Mouse (Mus musculus): ENCODE data around the gene Pign. TPM values are rescaled to one million over a fixed set of nuclear protein-coding genes. Genes with fewer than 3 reads are reported as not detected.

Gene Pign
- polyA plus RNA-seq (2016; fragmentation: Nextera tagmentation; extraction: Ambion mirVana): 18.1 and 20.6 TPM in 2 replicates

DNA sequence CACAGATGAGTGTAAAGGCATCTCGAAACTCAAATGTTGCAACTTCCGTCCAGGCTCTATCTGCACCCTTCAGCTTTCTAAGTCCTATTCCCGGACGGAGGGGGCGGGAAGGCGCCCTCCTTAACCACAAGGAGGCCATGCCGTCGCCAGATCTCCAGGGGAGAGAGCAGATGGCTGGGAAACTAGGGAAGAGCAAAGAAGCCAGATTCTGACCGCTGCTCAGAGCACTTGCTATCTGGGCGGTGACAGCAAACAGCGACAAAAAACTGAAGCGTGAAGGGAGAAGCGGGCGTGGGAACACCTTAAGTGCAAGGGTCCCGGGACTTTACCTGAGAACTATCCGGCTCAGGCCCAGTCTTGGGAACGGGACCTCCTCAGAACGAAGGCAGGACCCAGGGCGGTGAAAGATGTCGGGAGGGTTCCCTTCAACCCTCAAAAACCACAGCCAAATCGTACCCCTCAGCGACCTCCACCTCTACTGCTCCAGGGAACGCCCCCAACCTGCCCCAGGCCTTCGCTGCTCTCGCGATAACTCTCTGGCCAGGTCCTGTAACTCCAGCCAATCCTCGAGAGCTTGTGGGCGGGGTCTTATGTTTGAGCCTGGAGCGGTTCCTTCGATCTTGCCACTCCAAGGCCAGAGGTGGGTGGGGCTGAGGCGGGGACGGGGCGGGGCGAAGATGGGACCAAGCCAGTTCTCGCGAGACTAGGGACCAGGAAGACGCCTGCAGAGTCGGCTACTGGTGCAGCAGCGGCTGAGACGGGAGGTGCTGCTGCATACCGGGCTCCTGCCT lies at the start of gene Pign, which contains the start of gene Relch:
Gene Pign, minus strand, starts transcription at position 507 of the 791 bp plus-strand sequence.
Gene Relch, plus strand, starts transcription at position 691 of the 791 bp plus-strand sequence.
- H3K27ac ChIP-seq: peak within 1 kb of the TSS; percentile 83
- peak within 1 kb of the TSS; percentile 87 for H3K4me2 ChIP-seq (replicated peaks)
- WGBS: under 1% methylated on average over 41 of the region's 41 CpGs
- H3K9ac ChIP-seq: peak within 1 kb of the TSS; percentile 88
- H3K27me3 ChIP-seq: no peaks in the 10 kb centered on the region
- H3K36me3 ChIP-seq: no peaks in the 10 kb centered on the region
- no peaks in the 10 kb centered on the region for H3K9me3 ChIP-seq
- H3K4me1 ChIP-seq: peaks cover 9% of the 10 kb centered on the region; the same call in 1 of the 2 replicates
- peak; percentile 97 for ATAC-seq (ENCODE audit: insufficient number of reproducible peaks, insufficient read depth, low FRiP score, low TSS enrichment)
- peak within 1 kb of the TSS; percentile 94 for H3K4me3 ChIP-seq

DNA sequence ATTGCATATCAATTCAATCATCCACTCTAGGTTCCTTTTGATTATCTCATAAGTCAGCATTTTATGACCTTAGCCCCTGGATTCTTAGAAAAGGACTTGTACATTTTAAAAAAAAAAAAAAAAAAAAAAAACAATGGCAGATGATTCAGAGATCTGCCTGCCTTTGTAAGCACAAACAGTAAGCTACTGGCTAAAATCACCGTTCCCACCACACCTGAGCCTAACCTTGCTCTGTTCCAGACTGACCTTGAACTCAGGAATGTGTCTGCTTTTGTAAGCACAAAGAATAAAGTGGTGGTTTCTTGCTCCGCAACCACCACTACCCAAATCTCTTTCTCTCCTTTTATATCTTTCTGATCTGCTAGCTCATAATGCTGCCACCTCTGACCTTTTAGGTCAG lies 49.3 kb upstream of the Pign start:
- H3K36me3 ChIP-seq: peaks cover 12% of the 10 kb centered on the region
- no peaks in the 10 kb centered on the region for H3K27me3 ChIP-seq
- H3K9ac ChIP-seq: no peak overlapping the region
- no peak for ATAC-seq (ENCODE audit: insufficient number of reproducible peaks, insufficient read depth, low FRiP score, low TSS enrichment)
- H3K27ac ChIP-seq: no peak overlapping the region
- H3K4me2 ChIP-seq (replicated peaks): no peak overlapping the region
- H3K9me3 ChIP-seq: no peaks in the 10 kb centered on the region
- H3K4me1 ChIP-seq: no peaks in the 10 kb centered on the region
- H3K4me3 ChIP-seq: no peak overlapping the region
- WGBS: 92% methylated on average over 2 of the region's 2 CpGs

DNA sequence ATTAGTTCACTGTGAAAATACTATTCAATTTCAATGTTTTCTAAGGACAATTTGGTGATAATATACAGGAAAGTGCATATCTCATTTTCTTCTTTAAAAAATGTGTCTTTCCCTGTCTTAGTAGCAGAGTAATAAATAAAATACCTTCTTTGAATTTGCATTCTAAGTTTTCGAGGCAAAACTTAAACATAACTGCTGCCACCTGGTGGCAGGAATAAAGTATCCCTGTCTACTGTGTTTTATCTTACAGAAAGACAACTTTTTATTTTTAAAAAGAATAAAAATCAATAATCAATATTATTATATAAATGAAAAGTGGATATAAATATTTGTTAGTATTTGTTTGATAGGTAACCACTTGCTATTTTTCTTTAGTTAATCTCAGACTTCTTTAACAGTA lies 47.8 kb upstream of the Pign start:
- 47% methylated on average over 1 of the region's 1 CpGs for WGBS
- no peaks in the 10 kb centered on the region for H3K4me1 ChIP-seq

DNA sequence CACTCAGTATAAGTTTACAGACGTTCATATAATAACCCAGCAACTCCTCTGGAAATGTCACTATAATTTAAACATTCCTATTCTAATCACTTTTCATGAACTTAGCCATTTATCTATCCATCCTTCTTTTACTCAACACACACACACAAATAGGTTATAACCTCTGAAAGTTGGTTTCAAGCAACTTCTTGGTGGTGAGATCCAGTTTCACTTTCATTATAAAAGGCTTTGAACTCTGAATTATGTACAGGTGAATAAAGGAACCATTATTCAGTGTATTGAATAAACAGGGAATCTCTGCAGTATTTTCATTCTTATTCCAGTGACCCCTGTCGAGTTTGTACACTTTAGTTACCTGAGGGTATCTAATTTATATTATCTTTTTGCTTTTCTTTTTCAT lies 45.9 kb upstream of the Pign start:
- Histone ChIP-seq H3K4me2 (replicated peaks) (no peak overlapping the region), H3K4me1 (no peaks in the 10 kb centered on the region), H3K36me3 (peaks cover 12% of the 10 kb centered on the region), H3K27me3 (no peaks in the 10 kb centered on the region), H3K4me3 (no peak overlapping the region), H3K9ac (no peak overlapping the region), H3K27ac (no peak overlapping the region), H3K9me3 (no peaks in the 10 kb centered on the region)
- 70% methylated on average over 2 of the region's 2 CpGs for WGBS
- ATAC-seq (ENCODE audit: insufficient number of reproducible peaks, insufficient read depth, low FRiP score, low TSS enrichment): no peak

More for the DNA sequence above, 47.8 kb upstream of the Pign start:
- H3K4me2 ChIP-seq (replicated peaks): no peak overlapping the region
- H3K9me3 ChIP-seq: no peaks in the 10 kb centered on the region
- H3K9ac ChIP-seq: no peak overlapping the region
- H3K27ac ChIP-seq: no peak overlapping the region
- no peak for ATAC-seq (ENCODE audit: insufficient number of reproducible peaks, insufficient read depth, low FRiP score, low TSS enrichment)
- H3K4me3 ChIP-seq: no peak overlapping the region
- peaks cover 21% of the 10 kb centered on the region for H3K36me3 ChIP-seq
- no peaks in the 10 kb centered on the region for H3K27me3 ChIP-seq

DNA sequence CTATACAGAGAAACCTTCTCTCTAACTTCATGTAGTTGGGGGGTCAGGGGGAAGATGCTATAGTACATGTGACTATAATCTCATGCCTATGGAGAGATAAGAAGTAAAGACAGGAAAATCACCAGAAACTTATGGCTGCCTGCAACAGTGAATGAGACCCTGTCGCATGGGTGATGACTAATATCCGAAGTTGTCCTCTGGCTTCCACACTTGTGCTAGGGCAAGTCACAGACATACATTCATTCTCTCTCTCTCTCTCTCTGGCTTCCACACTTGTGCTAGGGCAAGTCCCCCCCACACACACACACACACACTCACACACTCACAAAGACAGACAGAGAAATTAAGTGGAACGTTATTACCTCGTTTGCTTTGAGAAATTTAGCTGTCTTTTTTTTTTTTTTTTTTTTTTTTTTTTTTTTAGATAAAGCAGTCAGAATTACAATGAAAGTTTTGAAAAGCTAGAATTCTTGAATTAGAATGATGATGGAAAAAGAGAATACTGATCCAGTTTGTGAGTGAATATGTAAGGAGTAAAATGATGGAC lies 37.6 kb upstream of the Pign start:
- no peak overlapping the region for H3K4me3 ChIP-seq
- no peak overlapping the region for H3K27ac ChIP-seq
- no peaks in the 10 kb centered on the region for H3K36me3 ChIP-seq
- no peaks in the 10 kb centered on the region for H3K9me3 ChIP-seq
- ATAC-seq (ENCODE audit: insufficient number of reproducible peaks, insufficient read depth, low FRiP score, low TSS enrichment): no peak
- H3K4me1 ChIP-seq: no peaks in the 10 kb centered on the region
- no peak overlapping the region for H3K9ac ChIP-seq
- H3K27me3 ChIP-seq: no peaks in the 10 kb centered on the region
- WGBS: 82% methylated on average over 4 of the region's 4 CpGs
- no peak overlapping the region for H3K4me2 ChIP-seq (replicated peaks)

DNA sequence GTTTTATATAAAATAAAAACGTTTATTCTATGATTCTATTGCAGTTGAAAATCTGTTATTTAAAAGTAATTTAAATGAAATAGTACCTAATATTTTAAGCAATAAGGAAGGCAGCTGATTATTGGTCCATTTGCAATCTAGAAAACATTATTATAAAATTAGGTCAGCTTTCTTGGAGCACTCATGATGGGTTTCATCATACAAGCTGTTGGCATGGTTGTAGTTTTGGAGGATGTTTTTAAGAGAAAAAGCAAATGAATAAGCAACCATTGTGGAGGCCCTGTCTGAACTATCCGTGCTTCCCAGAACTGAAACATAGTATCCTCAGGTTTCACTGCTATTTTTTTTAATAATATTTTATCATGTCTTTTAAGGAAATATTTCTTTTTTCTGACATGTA lies 32.1 kb upstream of the Pign start:
- no peak overlapping the region for H3K9ac ChIP-seq
- 0 out of 2 replicates have a peak, but pooled peaks cover 4% of the 10 kb centered on the region for H3K36me3 ChIP-seq
- no peak for ATAC-seq (ENCODE audit: insufficient number of reproducible peaks, insufficient read depth, low FRiP score, low TSS enrichment)
- H3K4me2 ChIP-seq (replicated peaks): no peak overlapping the region
- no peaks in the 10 kb centered on the region for H3K4me1 ChIP-seq
- WGBS: 83% methylated on average over 2 of the region's 2 CpGs
- no peak overlapping the region for H3K4me3 ChIP-seq
- no peaks in the 10 kb centered on the region for H3K9me3 ChIP-seq
- H3K27me3 ChIP-seq: no peaks in the 10 kb centered on the region
- no peak overlapping the region for H3K27ac ChIP-seq

DNA sequence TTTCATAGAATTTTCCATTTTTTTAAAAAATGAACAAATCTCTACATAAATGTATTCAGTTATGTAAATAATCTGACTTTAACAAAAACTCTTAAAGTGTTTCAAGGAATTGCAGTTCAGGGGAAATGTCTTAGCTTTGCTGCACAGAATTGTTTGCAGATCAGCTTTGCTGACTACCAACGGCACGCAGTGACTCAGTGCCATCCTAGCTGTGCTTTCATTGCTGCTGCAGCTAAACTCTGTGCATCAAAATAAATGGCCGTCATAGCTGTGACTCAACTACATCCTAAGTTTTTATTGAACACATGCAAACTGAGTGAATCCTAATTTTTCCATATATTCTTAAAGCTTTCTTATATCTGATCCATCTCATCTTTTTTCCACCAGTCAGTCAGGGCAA lies 22.0 kb upstream of the Pign start:
- WGBS: 86% methylated on average over 3 of the region's 3 CpGs
- no peak for ATAC-seq (ENCODE audit: insufficient number of reproducible peaks, insufficient read depth, low FRiP score, low TSS enrichment)
- no peak overlapping the region for H3K27ac ChIP-seq
- H3K4me2 ChIP-seq (replicated peaks): no peak overlapping the region
- H3K4me3 ChIP-seq: no peak overlapping the region
- H3K27me3 ChIP-seq: no peaks in the 10 kb centered on the region
- no peak overlapping the region for H3K9ac ChIP-seq
- H3K36me3 ChIP-seq: no peaks in the 10 kb centered on the region; the same call in 1 of the 2 replicates
- no peaks in the 10 kb centered on the region for H3K4me1 ChIP-seq
- no peaks in the 10 kb centered on the region for H3K9me3 ChIP-seq

DNA sequence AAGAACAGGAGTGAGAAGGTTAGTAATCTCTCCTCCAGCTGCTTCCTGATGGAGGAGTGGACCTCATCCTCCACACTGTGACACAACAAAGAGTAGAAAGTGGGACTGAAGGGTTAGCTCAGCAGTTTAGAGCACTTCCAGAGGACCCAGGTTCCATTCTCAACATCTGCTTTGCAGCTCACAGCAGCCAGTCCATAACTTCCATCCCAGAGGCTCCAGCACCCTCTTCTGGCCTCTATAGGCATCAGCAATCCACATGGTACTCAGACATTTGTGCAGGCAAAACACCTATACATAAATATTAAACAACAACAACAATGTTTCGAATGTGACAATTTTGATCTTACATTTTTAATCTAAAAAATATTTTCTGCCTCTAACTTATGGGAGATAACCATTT lies 17.1 kb upstream of the Pign start:
- Histone ChIP-seq H3K4me3 (no peak overlapping the region), H3K27ac (no peak overlapping the region), H3K4me1 (no peaks in the 10 kb centered on the region), H3K9ac (no peak overlapping the region), H3K36me3 (no peaks in the 10 kb centered on the region; the same call in 1 of the 2 replicates), H3K4me2 (replicated peaks) (no peak overlapping the region), H3K27me3 (no peaks in the 10 kb centered on the region), H3K9me3 (no peaks in the 10 kb centered on the region)
- no peak for ATAC-seq (ENCODE audit: insufficient number of reproducible peaks, insufficient read depth, low FRiP score, low TSS enrichment)
- WGBS: 83% methylated on average over 1 of the region's 1 CpGs

DNA sequence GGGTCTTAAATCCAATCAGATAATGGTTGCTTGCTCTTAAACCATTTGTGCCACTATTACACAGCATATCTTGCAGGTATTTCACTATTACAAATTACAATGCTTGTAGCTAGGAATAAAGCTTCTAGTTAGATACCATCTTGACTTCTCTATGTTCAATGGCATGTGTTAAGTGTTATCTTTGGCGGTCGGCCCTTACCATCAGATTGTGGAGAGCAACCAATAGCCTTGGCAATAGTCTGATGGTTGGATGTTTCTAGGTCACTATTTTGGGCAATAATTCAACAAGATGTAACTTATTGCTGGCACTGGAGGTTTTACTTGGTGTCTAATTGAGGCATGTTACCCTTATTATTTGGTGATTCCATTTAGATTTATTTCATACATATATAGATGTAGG lies 11.3 kb upstream of the Pign start:
- no peak overlapping the region for H3K4me2 ChIP-seq (replicated peaks)
- H3K36me3 ChIP-seq: no peaks in the 10 kb centered on the region; the same call in 1 of the 2 replicates
- H3K27ac ChIP-seq: no peak overlapping the region
- H3K4me1 ChIP-seq: no peaks in the 10 kb centered on the region
- H3K9ac ChIP-seq: no peak overlapping the region
- 96% methylated on average over 2 of the region's 2 CpGs for WGBS
- no peaks in the 10 kb centered on the region for H3K9me3 ChIP-seq
- no peak for ATAC-seq (ENCODE audit: insufficient number of reproducible peaks, insufficient read depth, low FRiP score, low TSS enrichment)
- H3K4me3 ChIP-seq: no peak overlapping the region
- H3K27me3 ChIP-seq: no peaks in the 10 kb centered on the region

DNA sequence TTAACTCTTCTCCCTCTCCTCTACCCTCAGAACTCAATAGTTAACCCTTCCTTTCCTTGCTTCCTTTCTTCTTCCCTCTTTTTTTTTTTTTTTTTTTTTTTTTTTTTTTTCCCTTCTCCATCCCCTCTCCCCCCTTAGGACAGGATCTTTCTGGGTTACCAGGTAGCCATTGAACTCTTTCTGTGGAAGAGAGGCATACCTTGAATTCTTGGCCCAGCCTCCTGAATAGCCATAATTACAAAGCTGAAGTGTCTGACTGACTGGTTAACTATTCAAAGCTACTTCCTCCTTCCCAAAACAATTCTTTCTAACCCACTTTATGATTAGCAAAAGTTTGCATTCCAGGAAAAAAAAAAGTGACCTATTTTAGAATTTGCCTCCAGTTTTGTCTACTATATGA lies 6.2 kb upstream of the Pign start:
- no peak overlapping the region for H3K9ac ChIP-seq
- no peaks in the 10 kb centered on the region for H3K27me3 ChIP-seq
- H3K36me3 ChIP-seq: no peaks in the 10 kb centered on the region
- no peaks in the 10 kb centered on the region for H3K9me3 ChIP-seq
- ATAC-seq (ENCODE audit: insufficient number of reproducible peaks, insufficient read depth, low FRiP score, low TSS enrichment): no peak
- no peak overlapping the region for H3K4me2 ChIP-seq (replicated peaks)
- no peak overlapping the region for H3K4me3 ChIP-seq
- peaks cover 7% of the 10 kb centered on the region; the same call in 1 of the 2 replicates for H3K4me1 ChIP-seq
- no peak overlapping the region for H3K27ac ChIP-seq

DNA sequence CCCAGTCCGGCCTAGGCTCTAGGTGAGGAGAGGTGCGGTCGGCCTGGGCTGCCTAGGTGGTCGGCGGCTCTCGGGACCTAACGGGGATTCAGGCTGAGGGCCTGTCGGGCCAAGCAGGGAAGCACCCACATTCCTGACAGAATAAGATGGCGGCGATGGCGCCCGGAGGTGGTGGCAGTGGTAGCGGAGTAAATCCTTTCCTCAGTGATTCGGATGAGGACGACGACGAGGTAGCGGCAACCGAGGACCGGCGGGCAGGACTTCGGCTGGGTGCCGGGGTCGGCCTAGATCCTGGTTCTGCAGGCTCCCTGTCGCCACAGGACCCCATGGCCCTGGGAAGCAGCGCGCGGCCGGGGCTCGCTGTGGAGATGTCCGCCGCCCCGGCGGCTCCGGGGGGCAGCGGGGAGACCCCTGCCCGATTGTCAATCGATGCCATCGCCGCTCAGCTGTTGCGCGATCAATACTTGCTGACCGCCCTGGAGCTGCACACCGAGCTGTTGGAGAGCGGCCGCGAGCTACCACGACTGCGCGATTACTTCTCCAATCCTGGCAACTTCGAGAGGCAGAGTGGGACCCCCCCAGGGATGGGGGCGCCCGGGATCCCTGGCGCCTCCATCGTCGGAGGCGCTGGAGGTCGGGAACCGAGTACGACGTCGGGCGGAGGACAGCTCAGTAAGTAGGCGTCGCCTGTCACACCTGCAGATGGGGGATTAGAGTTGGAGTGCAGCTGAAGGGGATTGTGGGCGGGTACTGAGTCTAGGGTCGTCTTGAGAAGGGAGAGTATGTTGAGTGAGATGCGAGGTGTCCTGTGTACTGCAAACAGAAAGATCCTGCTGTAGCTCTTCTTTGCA lies 710 bp upstream of the Pign start:
- no peaks in the 10 kb centered on the region for H3K9me3 ChIP-seq
- H3K4me1 ChIP-seq: peaks cover 9% of the 10 kb centered on the region; the same call in 1 of the 2 replicates
- peak overlapping the region; percentile 87 for H3K4me2 ChIP-seq (replicated peaks)
- peak overlapping the region; percentile 94 for H3K4me3 ChIP-seq
- H3K27ac ChIP-seq: peak overlapping the region; percentile 70
- peak; percentile 36 for ATAC-seq (ENCODE audit: insufficient number of reproducible peaks, insufficient read depth, low FRiP score, low TSS enrichment)
- under 1% methylated on average over 68 of the region's 68 CpGs for WGBS
- no peaks in the 10 kb centered on the region for H3K27me3 ChIP-seq
- no peaks in the 10 kb centered on the region for H3K36me3 ChIP-seq
- peak overlapping the region; percentile 88 for H3K9ac ChIP-seq

Measured in embryonic facial prominence, embryonic 12.5 days (tissue).